Mouse (Mus musculus): ENCODE data around the gene Tm6sf2. TPM values are rescaled to one million over a fixed set of nuclear protein-coding genes. Genes with fewer than 3 reads are reported as not detected.

Tm6sf2 gene
- polyA plus RNA-seq, 1 experiment from 2014 or later: 1.3 TPM

GRCm38 (mm10) chr8:70124992-70125391, 52.3 kb downstream of the Tm6sf2 start:
- Histone ChIP-seq H3K27ac (no peak overlapping the region), H3K4me3 (replicated peaks) (no peak overlapping the region), H3K9ac (no peak overlapping the region), H3K9me3 (no peaks in the 10 kb centered on the region), H3K36me3 (replicated peaks) (no peaks in the 10 kb centered on the region), H3K27me3 (peaks cover 31% of the 10 kb centered on the region), H3K4me1 (peaks cover 3% of the 10 kb centered on the region), H3K4me2 (no peak overlapping the region)
- 75% methylated on average over 8 of the region's 8 CpGs for WGBS
- ATAC-seq (ENCODE audit: low FRiP score): no peak

GRCm38 (mm10) chr8:70128435-70128834, 55.7 kb downstream of the Tm6sf2 start:
- H3K4me3 ChIP-seq (replicated peaks): no peak overlapping the region
- peaks cover 11% of the 10 kb centered on the region for H3K4me1 ChIP-seq
- no peaks in the 10 kb centered on the region for H3K9me3 ChIP-seq
- H3K9ac ChIP-seq: no peak overlapping the region
- H3K27me3 ChIP-seq: peaks cover 19% of the 10 kb centered on the region
- no peak for ATAC-seq (ENCODE audit: low FRiP score)
- WGBS: 72% methylated on average over 3 of the region's 3 CpGs
- H3K27ac ChIP-seq: no peak overlapping the region
- peaks cover 6% of the 10 kb centered on the region; the same call in 1 of the 2 replicates for H3K36me3 ChIP-seq (replicated peaks)
- H3K4me2 ChIP-seq: no peak overlapping the region

GRCm38 (mm10) chr8:70129309-70129952, 56.7 kb downstream of the Tm6sf2 start:
- H3K9me3 ChIP-seq: no peaks in the 10 kb centered on the region
- peaks cover 11% of the 10 kb centered on the region for H3K4me1 ChIP-seq
- H3K4me3 ChIP-seq (replicated peaks): no peak overlapping the region
- no peak for ATAC-seq (ENCODE audit: low FRiP score)
- no peak overlapping the region for H3K4me2 ChIP-seq
- 0 out of 2 replicates have a peak overlapping the region, but pooled peaks have one; percentile 12 for H3K9ac ChIP-seq
- H3K36me3 ChIP-seq (replicated peaks): peaks cover 15% of the 10 kb centered on the region
- 75% methylated on average over 9 of the region's 9 CpGs for WGBS
- peaks cover 11% of the 10 kb centered on the region for H3K27me3 ChIP-seq
- H3K27ac ChIP-seq: 0 out of 2 replicates have a peak overlapping the region, but pooled peaks have one; percentile 25

Small RNAs within 50 kb of the gene (microRNA-seq; reads per million reads assigned to microRNA genes)
- 1.5 reads per million for gene Mir7066

Other genes with a start within 250 kb of the Tm6sf2 start
- 51.2 and 54.0 TPM in 2 replicates for gene Pbx4, start 240.4 kb upstream of the Tm6sf2 start, polyA plus RNA-seq (2016; fragmentation: Nextera tagmentation; extraction: Ambion mirVana)
- 0.77 and 1.1 TPM in 2 replicates for gene Cilp2, start 185.2 kb upstream of the Tm6sf2 start, polyA plus RNA-seq (2016; fragmentation: Nextera tagmentation; extraction: Ambion mirVana)
- gene Tssk6, start 170.7 kb upstream of the Tm6sf2 start, polyA plus RNA-seq (2016; fragmentation: Nextera tagmentation; extraction: Ambion mirVana): 4.2 and 4.3 TPM in 2 replicates
- 165 and 168 TPM in 2 replicates for gene Ndufa13, start 170.4 kb upstream of the Tm6sf2 start, polyA plus RNA-seq (2016; fragmentation: Nextera tagmentation; extraction: Ambion mirVana)
- 7.0 and 9.8 TPM in 2 replicates for gene Yjefn3, start 170.2 kb upstream of the Tm6sf2 start, polyA plus RNA-seq (2016; fragmentation: Nextera tagmentation; extraction: Ambion mirVana)
- 47.5 and 48.7 TPM in 2 replicates for gene Gatad2a, start 76.5 kb upstream of the Tm6sf2 start, polyA plus RNA-seq (2016; fragmentation: Nextera tagmentation; extraction: Ambion mirVana)
- 67.6 and 70.1 TPM in 2 replicates for gene Mau2, start 30.2 kb upstream of the Tm6sf2 start, polyA plus RNA-seq (2016; fragmentation: Nextera tagmentation; extraction: Ambion mirVana)
- gene Sugp1, start 30.1 kb upstream of the Tm6sf2 start, polyA plus RNA-seq (2016; fragmentation: Nextera tagmentation; extraction: Ambion mirVana): 53.8 and 55.7 TPM in 2 replicates
- 0.06 and 0.19 TPM in 2 replicates for gene Hapln4, start 10.5 kb downstream of the Tm6sf2 start, polyA plus RNA-seq (2016; fragmentation: Nextera tagmentation; extraction: Ambion mirVana)
- gene Ncan, start 47.9 kb downstream of the Tm6sf2 start, polyA plus RNA-seq (2016; fragmentation: Nextera tagmentation; extraction: Ambion mirVana): 84.2 and 104 TPM in 2 replicates
- gene Nr2c2ap, start 58.4 kb downstream of the Tm6sf2 start, polyA plus RNA-seq (2016; fragmentation: Nextera tagmentation; extraction: Ambion mirVana): 27.8 and 28.3 TPM in 2 replicates
- 14.3 and 16.7 TPM in 2 replicates for gene Rfxank, start 66.2 kb downstream of the Tm6sf2 start, polyA plus RNA-seq (2016; fragmentation: Nextera tagmentation; extraction: Ambion mirVana)
- gene Borcs8, start 66.6 kb downstream of the Tm6sf2 start, polyA plus RNA-seq (2016; fragmentation: Nextera tagmentation; extraction: Ambion mirVana): 35.0 and 36.1 TPM in 2 replicates
- gene Mef2b, start 66.8 kb downstream of the Tm6sf2 start, polyA plus RNA-seq (2016; fragmentation: Nextera tagmentation; extraction: Ambion mirVana): 1.6 and 2.5 TPM in 2 replicates
- gene Tmem161a, start 99.4 kb downstream of the Tm6sf2 start, polyA plus RNA-seq (2016; fragmentation: Nextera tagmentation; extraction: Ambion mirVana): 48.7 and 53.8 TPM in 2 replicates
- 3.4 and 3.6 TPM in 2 replicates for gene Slc25a42, start 139.4 kb downstream of the Tm6sf2 start, polyA plus RNA-seq (2016; fragmentation: Nextera tagmentation; extraction: Ambion mirVana)
- 82.9 and 92.5 TPM in 2 replicates for gene Sugp2, start 161.3 kb downstream of the Tm6sf2 start, polyA plus RNA-seq (2016; fragmentation: Nextera tagmentation; extraction: Ambion mirVana)
- 35.8 and 38.0 TPM in 2 replicates for gene Armc6, start 161.5 kb downstream of the Tm6sf2 start, polyA plus RNA-seq (2016; fragmentation: Nextera tagmentation; extraction: Ambion mirVana)
- gene Homer3, start 209.9 kb downstream of the Tm6sf2 start, polyA plus RNA-seq (2016; fragmentation: Nextera tagmentation; extraction: Ambion mirVana): 90.7 and 94.5 TPM in 2 replicates
- gene Ddx49, start 229.6 kb downstream of the Tm6sf2 start, polyA plus RNA-seq (2016; fragmentation: Nextera tagmentation; extraction: Ambion mirVana): 54.0 and 54.2 TPM in 2 replicates
- 217 and 229 TPM in 2 replicates for gene Cope, start 229.6 kb downstream of the Tm6sf2 start, polyA plus RNA-seq (2016; fragmentation: Nextera tagmentation; extraction: Ambion mirVana)
- gene Cers1, start 242.9 kb downstream of the Tm6sf2 start, polyA plus RNA-seq (2016; fragmentation: Nextera tagmentation; extraction: Ambion mirVana): 14.9 and 16.2 TPM in 2 replicates